Mouse (Mus musculus) limb, embryonic 13.5 days (tissue): ENCODE measurements around the gene Prdx5. TPM values are rescaled to one million over a fixed set of nuclear protein-coding genes. Genes with fewer than 3 reads are reported as not detected.

ENCODE experiments used
- ATAC-seq: fragments of 200-750 bp; cut with Nextera tagmentation; 2 replicates; pipeline ENCODE4 v1.8.0; 2017; ENCODE audit warnings: low read depth, moderate number of reproducible peaks, moderate TSS enrichment; ENCODE audit not compliant: low FRiP score
- H3K27ac ChIP-seq: fragments of 300-500 bp; sonication (generic); 2 replicates; pipeline ENCODE4 v1.5.1; 2015; ENCODE audit warnings: inconsistent platforms, mild to moderate bottlenecking, moderate library complexity
- H3K27me3 ChIP-seq: fragments of 300-500 bp; sonication (generic); 2 replicates; pipeline ENCODE4 v1.6.1; 2015; ENCODE audit warnings: mild to moderate bottlenecking, inconsistent platforms
- H3K36me3 ChIP-seq: fragments of 300-500 bp; sonication (generic); 2 replicates; pipeline ENCODE4 v1.6.1; 2015; ENCODE audit warnings: inconsistent platforms, mild to moderate bottlenecking, moderate library complexity
- H3K4me1 ChIP-seq: fragments of 300-500 bp; sonication (generic); 2 replicates; pipeline ENCODE4 v1.6.1; 2015; ENCODE audit warnings: inconsistent platforms
- H3K4me2 ChIP-seq: fragments of 300-500 bp; sonication (generic); replicated peaks from 2 replicates; pipeline ENCODE4 v1.6.1; 2015; ENCODE audit warnings: inconsistent platforms, mild to moderate bottlenecking, moderate library complexity
- H3K4me3 ChIP-seq: fragments of 300-500 bp; sonication (generic); 2 replicates; pipeline ENCODE4 v1.5.1; 2015; ENCODE audit warnings: moderate library complexity, mild to moderate bottlenecking, inconsistent platforms
- H3K9ac ChIP-seq: fragments of 300-500 bp; sonication (generic); 2 replicates; pipeline ENCODE4 v1.6.1; 2015; ENCODE audit warnings: mild to moderate bottlenecking, inconsistent platforms
- H3K9me3 ChIP-seq: fragments of 300-500 bp; sonication (generic); 2 replicates; pipeline ENCODE4 v1.6.1; 2016; ENCODE audit warnings: inconsistent platforms
- WGBS: fragments of 180-500 bp; shearing (Covaris S2); methylation state at CpG from one replicate; pipeline ENCODE4 v1.1.7; 2015; 5-methylcytosine and 5-hydroxymethylcytosine counted together
- polyA plus RNA-seq: library from polyadenylated mRNA; unstranded; fragments of >200 nt; fragmentation: Nextera tagmentation; extraction: Ambion mirVana; gene quantifications from 2 replicates; pipeline ENCODE4 v1.2.1, GENCODE M21; 2015

Prdx5 gene
- polyA plus RNA-seq, 1 experiment from 2014 or later: 223 TPM

GRCm38 (mm10) chr19:6934195-6934977 lies 24.5 kb upstream of the Prdx5 start, which contains the start of gene Kcnk4:
Kcnk4 (minus strand) TSS chr19:6934515.
- H3K36me3 ChIP-seq: no peaks in the 10 kb centered on the region
- H3K9me3 ChIP-seq: no peaks in the 10 kb centered on the region
- peak within 1 kb of the TSS; percentile 73 for H3K4me2 ChIP-seq
- WGBS: 12% methylated on average over 23 of the region's 23 CpGs
- peaks cover 77% of the 10 kb centered on the region for H3K27me3 ChIP-seq
- peaks cover 11% of the 10 kb centered on the region for H3K4me1 ChIP-seq
- no peak for ATAC-seq
- no peak within 1 kb of the TSS for H3K27ac ChIP-seq
- peak within 1 kb of the TSS; percentile 44 for H3K4me3 ChIP-seq
- H3K9ac ChIP-seq: peak within 1 kb of the TSS; percentile 58

DNA sequence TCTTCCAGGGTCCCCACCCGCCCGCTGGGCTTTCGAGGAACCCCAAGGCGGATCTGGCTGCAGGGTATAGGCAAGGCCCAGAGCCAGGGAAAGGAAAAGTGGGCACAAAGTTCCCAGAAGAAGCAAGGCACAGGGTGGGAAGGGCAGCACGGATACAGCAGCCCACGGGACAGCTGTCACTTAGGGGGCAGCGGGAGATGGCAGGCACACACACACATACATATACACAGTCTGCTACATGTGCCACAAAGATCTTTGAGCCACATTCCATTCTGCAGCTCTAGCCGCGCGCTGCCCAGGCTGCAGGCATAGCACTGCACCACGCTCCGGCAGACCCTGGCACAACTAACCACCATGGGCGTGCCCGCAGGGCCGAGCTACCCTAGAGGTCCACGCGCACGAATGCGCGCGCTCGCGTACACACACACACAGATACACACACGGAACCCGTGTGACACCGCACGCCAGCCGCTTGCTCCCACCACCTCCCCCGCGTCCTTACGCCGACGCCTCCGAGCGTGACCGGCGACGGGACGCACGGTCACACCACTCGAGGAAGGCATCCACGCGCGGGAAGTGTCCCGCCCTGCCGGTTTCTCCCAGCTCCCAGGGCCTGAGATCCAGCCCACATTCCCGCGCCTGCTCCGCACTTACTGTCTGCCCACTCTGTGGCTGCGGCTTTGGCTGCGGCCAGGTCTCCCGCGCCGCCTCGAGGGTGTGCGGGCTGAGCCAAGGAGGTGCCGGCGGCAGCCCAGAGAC lies 23.7 kb upstream of the Prdx5 start:
- no peaks in the 10 kb centered on the region for H3K9me3 ChIP-seq
- H3K9ac ChIP-seq: peak overlapping the region; percentile 58
- peaks cover 11% of the 10 kb centered on the region for H3K4me1 ChIP-seq
- H3K27me3 ChIP-seq: peaks cover 85% of the 10 kb centered on the region
- WGBS: 5% methylated on average over 58 of the region's 58 CpGs
- H3K4me2 ChIP-seq: peak overlapping the region; percentile 73
- H3K4me3 ChIP-seq: peak overlapping the region; percentile 44
- ATAC-seq: peak; percentile 34; the same call in 1 of the 2 replicates
- no peak overlapping the region for H3K27ac ChIP-seq
- H3K36me3 ChIP-seq: no peaks in the 10 kb centered on the region

GRCm38 (mm10) chr19:6933102-6933435 lies 23.2 kb upstream of the Prdx5 start:
- H3K27ac ChIP-seq: no peak overlapping the region
- H3K27me3 ChIP-seq: peaks cover 90% of the 10 kb centered on the region
- H3K9me3 ChIP-seq: no peaks in the 10 kb centered on the region
- peak overlapping the region; percentile 73 for H3K4me2 ChIP-seq
- peak overlapping the region; percentile 44; the same call in 1 of the 2 replicates for H3K4me3 ChIP-seq
- H3K9ac ChIP-seq: no peak overlapping the region
- 14% methylated on average over 4 of the region's 4 CpGs for WGBS
- peaks cover 11% of the 10 kb centered on the region for H3K4me1 ChIP-seq
- ATAC-seq: no peak
- no peaks in the 10 kb centered on the region for H3K36me3 ChIP-seq

- Histone ChIP-seq H3K4me1 (peaks cover 14% of the 10 kb centered on the region), H3K9ac (no peak overlapping the region), H3K27me3 (peaks cover 96% of the 10 kb centered on the region), H3K9me3 (no peaks in the 10 kb centered on the region), H3K27ac (no peak overlapping the region), H3K4me2 (no peak overlapping the region), H3K36me3 (no peaks in the 10 kb centered on the region), H3K4me3 (no peak overlapping the region)
- no peak for ATAC-seq
- 58% methylated on average over 1 of the region's 1 CpGs for WGBS
Measured at GRCm38 (mm10) chr19:6932018-6932417, 22.1 kb upstream of the Prdx5 start.

DNA sequence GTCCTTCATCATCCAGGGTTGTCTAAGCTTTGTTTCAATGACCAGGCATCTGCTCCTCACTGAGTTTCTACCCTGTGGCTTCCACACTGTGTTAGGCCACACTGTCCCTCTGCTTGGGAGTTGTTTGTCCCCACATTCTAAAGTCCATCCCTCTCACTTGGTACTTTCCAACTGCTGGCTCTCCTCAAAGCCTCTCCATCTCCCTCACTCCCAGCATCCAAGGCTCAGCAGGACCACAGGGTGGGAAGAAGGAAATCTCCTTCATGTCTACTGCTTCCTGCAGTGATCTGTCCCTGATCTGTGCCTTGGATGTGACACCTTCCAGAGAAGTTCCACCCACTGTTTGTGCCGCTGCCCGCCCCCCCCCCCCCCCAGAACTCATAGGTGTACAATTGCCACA lies 21.1 kb upstream of the Prdx5 start:
- Histone ChIP-seq H3K36me3 (no peaks in the 10 kb centered on the region), H3K4me1 (peaks cover 21% of the 10 kb centered on the region), H3K4me2 (no peak overlapping the region), H3K4me3 (no peak overlapping the region), H3K9me3 (no peaks in the 10 kb centered on the region), H3K9ac (no peak overlapping the region), H3K27ac (no peak overlapping the region), H3K27me3 (peaks cover 98% of the 10 kb centered on the region)
- WGBS: no CpG with 5 or more reads among the region's 2 CpGs
- ATAC-seq: no peak

- Histone ChIP-seq H3K4me3 (0 out of 2 replicates have a peak overlapping the region, but pooled peaks have one; percentile 31), H3K27me3 (peaks cover 98% of the 10 kb centered on the region), H3K4me2 (peak overlapping the region; percentile 54), H3K9me3 (no peaks in the 10 kb centered on the region), H3K27ac (no peak overlapping the region), H3K9ac (no peak overlapping the region), H3K4me1 (peaks cover 24% of the 10 kb centered on the region), H3K36me3 (no peaks in the 10 kb centered on the region)
- WGBS: 9% methylated on average over 8 of the region's 9 CpGs
- ATAC-seq: no peak
Measured at GRCm38 (mm10) chr19:6928080-6928479, 18.2 kb upstream of the Prdx5 start.

- peak overlapping the region; percentile 45; the same call in 1 of the 2 replicates for H3K9ac ChIP-seq
- no peak for ATAC-seq
- no peaks in the 10 kb centered on the region for H3K9me3 ChIP-seq
- no peak overlapping the region for H3K27ac ChIP-seq
- no peaks in the 10 kb centered on the region for H3K36me3 ChIP-seq
- H3K4me2 ChIP-seq: peak overlapping the region; percentile 54
- 12% methylated on average over 26 of the region's 26 CpGs for WGBS
- peaks cover 31% of the 10 kb centered on the region for H3K4me1 ChIP-seq
- H3K4me3 ChIP-seq: peak overlapping the region; percentile 31
- H3K27me3 ChIP-seq: peaks cover 92% of the 10 kb centered on the region
Measured at GRCm38 (mm10) chr19:6926559-6927255, 16.8 kb upstream of the Prdx5 start.

DNA sequence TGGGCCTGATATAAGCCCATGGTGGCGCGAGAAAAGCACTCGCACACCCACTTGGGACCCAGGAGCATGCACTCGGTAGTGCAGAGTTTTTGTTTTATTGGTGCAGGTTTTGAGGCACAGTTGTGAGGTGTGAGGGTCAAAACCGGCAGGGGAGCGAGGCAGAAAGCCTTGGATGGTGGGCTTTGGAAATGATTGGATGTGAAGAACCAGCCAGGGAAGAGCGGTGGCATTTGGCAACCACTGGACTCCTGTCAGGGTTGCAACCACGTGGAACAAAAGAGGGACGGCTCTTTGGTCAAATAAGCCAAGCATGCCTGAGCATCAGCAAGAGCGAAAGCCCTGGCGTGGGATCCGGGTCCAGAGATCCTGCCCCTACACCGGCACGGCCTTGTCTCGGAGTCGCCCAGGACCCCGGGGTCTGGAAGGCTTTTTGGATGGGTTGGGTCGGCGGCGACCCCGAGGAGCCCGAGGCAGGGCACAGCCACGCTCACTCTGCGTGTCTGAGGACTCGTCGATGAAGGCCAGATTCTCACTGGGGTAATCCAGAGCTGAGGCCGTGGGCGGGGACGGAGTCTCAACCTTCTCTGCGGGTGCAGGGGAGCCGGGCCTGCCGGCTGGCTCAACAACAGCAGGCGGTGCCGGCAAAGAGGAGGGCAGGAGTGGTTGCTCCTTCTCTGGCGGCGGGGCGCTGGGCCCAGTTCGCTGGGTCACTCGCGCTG lies 15.9 kb upstream of the Prdx5 start:
- ATAC-seq: no peak
- WGBS: 8% methylated on average over 40 of the region's 40 CpGs
- Histone ChIP-seq H3K4me3 (peak overlapping the region; percentile 30), H3K36me3 (no peaks in the 10 kb centered on the region), H3K9ac (no peak overlapping the region; the same call in 1 of the 2 replicates), H3K4me2 (peak overlapping the region; percentile 48), H3K27ac (no peak overlapping the region), H3K4me1 (peaks cover 35% of the 10 kb centered on the region), H3K27me3 (peaks cover 82% of the 10 kb centered on the region), H3K9me3 (no peaks in the 10 kb centered on the region)

DNA sequence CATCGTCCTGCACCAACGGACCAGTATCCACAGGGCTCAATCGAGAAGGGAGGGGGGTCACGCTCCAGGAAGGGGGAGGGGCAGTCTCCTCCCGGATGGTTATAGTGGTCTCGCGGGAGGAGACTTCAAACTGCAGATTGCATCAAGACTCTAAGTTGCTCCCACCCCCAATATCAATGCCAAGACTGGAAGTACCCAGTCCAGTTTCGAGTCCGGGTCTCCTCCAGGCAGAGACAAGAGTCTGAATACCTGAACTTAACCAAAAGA lies 15.3 kb upstream of the Prdx5 start, which contains the start of gene Catsperz:
Gene Catsperz (minus strand): TSS at position 74 of the 267 bp plus-strand sequence.
- peak within 1 kb of the TSS; percentile 48 for H3K4me2 ChIP-seq
- H3K36me3 ChIP-seq: no peaks in the 10 kb centered on the region
- no peak for ATAC-seq
- H3K9ac ChIP-seq: peak within 1 kb of the TSS; percentile 36
- H3K4me1 ChIP-seq: peaks cover 40% of the 10 kb centered on the region
- no peak within 1 kb of the TSS for H3K27ac ChIP-seq
- peaks cover 77% of the 10 kb centered on the region for H3K27me3 ChIP-seq
- 2% methylated on average over 9 of the region's 9 CpGs for WGBS
- H3K4me3 ChIP-seq: peak within 1 kb of the TSS; percentile 30
- no peaks in the 10 kb centered on the region for H3K9me3 ChIP-seq

- Histone ChIP-seq H3K4me2 (peak overlapping the region; percentile 48), H3K4me1 (peaks cover 43% of the 10 kb centered on the region), H3K9ac (peak overlapping the region; percentile 36), H3K36me3 (no peaks in the 10 kb centered on the region), H3K9me3 (no peaks in the 10 kb centered on the region), H3K4me3 (peak overlapping the region; percentile 30), H3K27me3 (peaks cover 72% of the 10 kb centered on the region), H3K27ac (no peak overlapping the region)
- ATAC-seq: no peak
- WGBS: 4% methylated on average over 39 of the region's 39 CpGs
Measured at GRCm38 (mm10) chr19:6924461-6925306, 14.8 kb upstream of the Prdx5 start.
